Mouse (Mus musculus) bone marrow macrophage, adult 2 months (primary cell): ENCODE results near the gene Rock2.

Source experiments
- CTCF ChIP-seq: IDR thresholded peaks from 2 replicates; pipeline ENCODE4 v1.5.1; 2012; ENCODE audit warnings: low read depth, mild to moderate bottlenecking, low read length, moderate library complexity
- POLR2A ChIP-seq: IDR thresholded peaks from 2 replicates; pipeline ENCODE4 v1.6.1; 2012; ENCODE audit warnings: mild to moderate bottlenecking, low read depth, low read length, borderline replicate concordance

DNA sequence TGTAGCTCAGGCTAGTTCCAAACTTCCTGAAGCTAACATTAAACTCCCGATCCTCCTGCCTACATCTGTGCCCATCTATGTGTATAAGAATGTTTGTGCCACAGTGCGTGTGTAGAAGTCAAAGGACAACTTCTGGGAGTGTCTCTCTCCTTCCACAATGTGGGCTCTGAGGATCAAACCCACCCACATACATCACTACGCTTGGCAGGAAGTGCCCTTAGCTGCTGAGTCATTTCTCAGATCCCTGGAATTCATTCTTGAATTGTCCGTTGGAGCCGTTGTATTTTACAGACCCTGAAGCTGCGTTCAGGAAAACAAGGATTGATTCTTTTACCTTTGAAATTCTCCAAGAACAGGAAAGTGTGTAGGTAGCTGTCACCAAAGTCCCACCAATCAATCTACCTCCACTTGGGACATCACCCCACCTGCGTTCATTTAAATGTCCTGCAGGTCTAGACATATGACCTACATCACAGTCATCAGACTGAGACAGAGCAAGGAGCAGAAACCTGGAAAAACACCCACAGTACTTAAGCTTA lies 21.7 kb upstream of the Rock2 start:
- TF ChIP-seq CTCF (no peak), POLR2A (no peak)
